Comparison of ENCODE assay signal across 10 mouse cellular contexts in the genomic region with DNA sequence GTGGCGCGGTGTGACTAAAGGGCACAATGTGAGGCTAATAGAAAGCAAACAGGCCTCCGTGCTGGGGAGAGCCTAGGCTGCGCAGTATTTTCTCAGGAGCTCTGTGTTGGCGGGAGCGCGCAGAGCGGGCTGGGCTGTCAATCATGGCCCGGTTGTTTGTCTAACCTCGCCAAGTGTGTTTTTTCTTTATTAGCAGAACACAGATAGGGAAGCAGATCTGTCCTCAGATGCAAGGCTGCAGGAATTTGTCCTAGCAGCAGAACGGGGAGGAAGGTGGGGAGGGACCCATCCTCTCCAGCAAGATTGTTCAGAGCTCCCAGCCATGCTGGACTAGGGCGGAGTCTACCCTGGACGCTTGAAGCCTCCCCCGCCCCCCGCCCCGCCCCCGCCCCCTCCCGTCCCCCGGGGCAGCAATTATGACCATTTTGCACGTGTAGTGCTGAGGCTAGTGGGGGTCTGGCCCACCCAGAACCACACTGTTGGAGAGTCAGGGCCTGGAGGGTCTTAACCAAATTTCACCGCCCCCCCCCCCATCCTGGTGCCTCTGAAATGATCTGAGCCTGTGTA. TPM values are rescaled to one million over a fixed set of nuclear protein-coding genes. Genes with fewer than 3 reads are reported as not detected.
DNase-seq lines count a peak whose midpoint lies in the region; ATAC-seq and TF ChIP-seq lines count a peak whose summit lies in the region.
"Had no signal": no experiment of that assay in that cellular context is flagged by ENCODE, and none has a peak within 500 bp of the region (broad histone marks: within the 10 kb centered on the region; RNA-seq: fewer than 3 reads in every experiment).

No protein-coding gene starts in this region.

- H3K36me3 ChIP-seq in lung, embryonic 16.5 days (ENCODE audit: control insufficient read depth, insufficient read depth, low read length): no peaks in the 10 kb centered on the region
- no peaks in the 10 kb centered on the region for H3K36me3 ChIP-seq in forebrain, embryonic 14.5 days (ENCODE audit: control insufficient read depth, insufficient read depth, low read length)
- H3K36me3 ChIP-seq in liver, embryonic 14.5 days (replicated peaks; ENCODE audit: control insufficient read depth, insufficient read depth, low read depth): no peaks in the 10 kb centered on the region

- no peak overlapping the region for H3K27ac ChIP-seq in lung, embryonic 16.5 days (ENCODE audit: low read length)
- no peak overlapping the region for H3K27ac ChIP-seq in forebrain, embryonic 14.5 days (ENCODE audit: low read depth, low read length)
- H3K27ac ChIP-seq in liver, embryonic 14.5 days: no peak overlapping the region

- peaks cover 3% of the 10 kb centered on the region for H3K27me3 ChIP-seq in lung, embryonic 16.5 days (ENCODE audit: control insufficient read depth, insufficient read depth, low read depth, low read length)
- no peaks in the 10 kb centered on the region for H3K27me3 ChIP-seq in forebrain, embryonic 14.5 days (replicated peaks; ENCODE audit: control insufficient read depth, insufficient read depth, low read length)
- no peaks in the 10 kb centered on the region for H3K27me3 ChIP-seq in liver, embryonic 14.5 days (ENCODE audit: control insufficient read depth, insufficient read depth, low read length)

- peak overlapping the region; percentile 50 for H3K4me2 ChIP-seq in lung, embryonic 16.5 days (ENCODE audit: low read depth, low read length)
- peak overlapping the region; percentile 47 for H3K4me2 ChIP-seq in forebrain, embryonic 14.5 days (ENCODE audit: low read length)
- peak overlapping the region; percentile 39 for H3K4me2 ChIP-seq in liver, embryonic 14.5 days (ENCODE audit: low read depth)

- no peak for TF ChIP-seq CTCF in liver, embryonic 14.5 days (IDR thresholded peaks at IDR 0.05; ENCODE audit: low read depth)

- peak overlapping the region; percentile 42 for H3K4me3 ChIP-seq in lung, embryonic 16.5 days (ENCODE audit: low read length)
- H3K4me3 ChIP-seq in forebrain, embryonic 14.5 days (ENCODE audit: low read depth, low read length): peak overlapping the region; percentile 34
- H3K4me3 ChIP-seq in liver, embryonic 14.5 days (ENCODE audit: insufficient read depth in 1 of 2, low read depth in 2 of 2, low read length in 2 of 2): peak overlapping the region; percentile 15 to 55; a peak in 3 of 4 replicates

- peak overlapping the region; percentile 46 for H3K9ac ChIP-seq in lung, embryonic 16.5 days (ENCODE audit: low read length)
- H3K9ac ChIP-seq in forebrain, embryonic 14.5 days (ENCODE audit: low read length): peak overlapping the region; percentile 57
- H3K9ac ChIP-seq in liver, embryonic 14.5 days (replicated peaks): no peak overlapping the region

- TF ChIP-seq EP300 in liver, embryonic 14.5 days (IDR thresholded peaks at IDR 0.05; ENCODE audit: low read depth): no peak

- no peaks in the 10 kb centered on the region for H3K9me3 ChIP-seq in lung, embryonic 16.5 days (ENCODE audit: control insufficient read depth, low read length)
- no peaks in the 10 kb centered on the region for H3K9me3 ChIP-seq in forebrain, embryonic 14.5 days (replicated peaks; ENCODE audit: control insufficient read depth, low read length)
- H3K9me3 ChIP-seq in liver, embryonic 14.5 days (ENCODE audit: control insufficient read depth, low read length): no peaks in the 10 kb centered on the region

- peak; percentile 68; the same call in 1 of the 2 replicates for ATAC-seq in lung, embryonic 16.5 days (ENCODE audit: low read depth)
- peak; percentile 89 for ATAC-seq in forebrain, embryonic 14.5 days
- no peak for ATAC-seq in liver, embryonic 14.5 days (ENCODE audit: insufficient read depth)

- peaks cover 3% of the 10 kb centered on the region; the same call in 1 of the 2 replicates for H3K4me1 ChIP-seq in lung, embryonic 16.5 days (replicated peaks; ENCODE audit: control insufficient read depth, insufficient read depth, low read length)
- H3K4me1 ChIP-seq in forebrain, embryonic 14.5 days (ENCODE audit: control insufficient read depth, insufficient read depth, low read length): peaks cover 3% of the 10 kb centered on the region; the same call in 1 of the 2 replicates
- no peaks in the 10 kb centered on the region for H3K4me1 ChIP-seq in liver, embryonic 14.5 days (replicated peaks; ENCODE audit: control insufficient read depth in 2 of 2, insufficient read depth in 2 of 2, low read length in 1 of 2)

- no peak for DNase-seq in lung, postnatal 36 days
- DNase-seq in forebrain, embryonic 14.5 days (ENCODE audit: low spot score): peak; percentile 72
- DNase-seq in liver, embryonic 14.5 days (ENCODE audit: low read depth in 3 of 3, low spot score in 3 of 3): no peak
- peak; percentile 30 for DNase-seq in yolk sac, embryonic 10.5 days (ENCODE audit: low spot score)
- DNase-seq in cerebellum, postnatal 4 days (ENCODE audit: low spot score in 2 of 2): no peak
- no peak for DNase-seq in kidney, adult 18-20 months
- DNase-seq: adrenal gland, postnatal 25 days; heart, adult 11 months; right cerebral cortex, postnatal 25 days had no signal

- WGBS in lung, embryonic 16.5 days: 4% methylated on average over 21 of the region's 21 CpGs
- WGBS in forebrain, embryonic 14.5 days: under 1% methylated on average over 21 of the region's 21 CpGs
- WGBS in liver, embryonic 14.5 days (ENCODE audit: insufficient replicate concordance): 8% methylated on average over 21 of the region's 21 CpGs

RNA-seq across cellular contexts. Expression of gene Barx1, which starts 43.7 kb away (rescaled TPM):
- polyA plus RNA-seq in lung, embryonic 16.5 days (2015; fragmentation: Nextera tagmentation; extraction: Ambion mirVana): 0.15 and 0.43 TPM in 2 replicates
- polyA plus RNA-seq in forebrain, embryonic 14.5 days (2014; fragmentation: Nextera tagmentation; extraction: Ambion mirVana): not detected in 2 replicates
- polyA plus RNA-seq in liver, embryonic 14.5 days (2012; rRNA removed): 0.49 and 0.64 TPM in 2 replicates
- polyA plus RNA-seq in liver, embryonic 14.5 days (2014; fragmentation: Nextera tagmentation; extraction: Ambion mirVana): 0.11 and 0.25 TPM in 2 replicates

Comparison
In these comparisons a context has a peak if more than half of its experiments do, and no peak if none do; other contexts are left out.
1. DNase-seq: peak in forebrain, embryonic 14.5 days (single experiment) and yolk sac, embryonic 10.5 days (single experiment); none in lung, postnatal 36 days (single experiment), liver, embryonic 14.5 days (0 of 3), cerebellum, postnatal 4 days (0 of 2) and kidney, adult 18-20 months (single experiment).
2. Peak in every context shown above with its lines, with median percentiles within 50 percentile points of each other: H3K4me2 ChIP-seq and H3K4me3 ChIP-seq.